ENCODE assay signal across 22 mouse cellular contexts in genomic region chr11:83294133-83294532, GRCm38 (mm10). TPM values are rescaled to one million over a fixed set of nuclear protein-coding genes. Genes with fewer than 3 reads are reported as not detected.
DNase-seq lines count a peak whose midpoint lies in the region; ATAC-seq and TF ChIP-seq lines count a peak whose summit lies in the region.
"Had no signal": no experiment of that assay in that cellular context is flagged by ENCODE, and none has a peak within 500 bp of the region (broad histone marks: within the 10 kb centered on the region; RNA-seq: fewer than 3 reads in every experiment).

No protein-coding gene starts in this region.

- no peak for DNase-seq in forebrain, embryonic 10.5 days (ENCODE audit: extremely low spot score, low spot score)
- no peak for DNase-seq in hindbrain, embryonic 11.5 days (ENCODE audit: low spot score)
- no peak for DNase-seq in midbrain, embryonic 10.5 days (ENCODE audit: low spot score)
- no peak for DNase-seq in liver, postnatal 0 days
- no peak for DNase-seq in adrenal gland, adult (ENCODE audit: inconsistent age in 2 of 2, low spot score in 1 of 2)
- DNase-seq: cerebellum, adult 9-10 months; gastrocnemius, postnatal 36 days; heart, postnatal 14 days; kidney, adult 8-10 months; kidney, postnatal 25 days; lung, postnatal 14 days; retina, postnatal 1 day; thymus, adult 2 months had no signal

- no peak overlapping the region for H3K9ac ChIP-seq in forebrain, embryonic 16.5 days (replicated peaks; ENCODE audit: low read depth, low read length)
- no peak overlapping the region for H3K9ac ChIP-seq in hindbrain, embryonic 13.5 days
- H3K9ac ChIP-seq in hindbrain, embryonic 11.5 days (ENCODE audit: low read depth, low read length): no peak overlapping the region
- no peak overlapping the region for H3K9ac ChIP-seq in midbrain, embryonic 12.5 days (replicated peaks)
- H3K9ac ChIP-seq in liver, postnatal 0 days (replicated peaks): no peak overlapping the region
- H3K9ac ChIP-seq: embryonic facial prominence, embryonic 12.5 days had no signal

- no peaks in the 10 kb centered on the region for H3K9me3 ChIP-seq in forebrain, embryonic 10.5 days
- H3K9me3 ChIP-seq in forebrain, embryonic 16.5 days (ENCODE audit: control insufficient read depth, low read length): no peaks in the 10 kb centered on the region
- no peaks in the 10 kb centered on the region for H3K9me3 ChIP-seq in hindbrain, embryonic 13.5 days
- no peaks in the 10 kb centered on the region for H3K9me3 ChIP-seq in hindbrain, embryonic 11.5 days (ENCODE audit: control insufficient read depth, low read length)
- H3K9me3 ChIP-seq in midbrain, embryonic 12.5 days: no peaks in the 10 kb centered on the region
- H3K9me3 ChIP-seq in midbrain, embryonic 10.5 days (replicated peaks): no peaks in the 10 kb centered on the region
- no peaks in the 10 kb centered on the region for H3K9me3 ChIP-seq in liver, postnatal 0 days (ENCODE audit: low read length)
- H3K9me3 ChIP-seq: embryonic facial prominence, embryonic 12.5 days; G1E; megakaryocyte, embryonic 14.5 days had no signal

- H3K27me3 ChIP-seq in forebrain, embryonic 10.5 days (ENCODE audit: poor library complexity, severe bottlenecking): no peaks in the 10 kb centered on the region
- no peaks in the 10 kb centered on the region for H3K27me3 ChIP-seq in forebrain, embryonic 16.5 days (replicated peaks; ENCODE audit: control insufficient read depth, insufficient read depth, low read length)
- H3K27me3 ChIP-seq in hindbrain, embryonic 13.5 days: no peaks in the 10 kb centered on the region
- H3K27me3 ChIP-seq in hindbrain, embryonic 11.5 days (ENCODE audit: control insufficient read depth, insufficient read depth, low read length): no peaks in the 10 kb centered on the region
- no peaks in the 10 kb centered on the region for H3K27me3 ChIP-seq in midbrain, embryonic 12.5 days
- no peaks in the 10 kb centered on the region for H3K27me3 ChIP-seq in midbrain, embryonic 10.5 days (ENCODE audit: low read depth, poor library complexity, severe bottlenecking)
- no peaks in the 10 kb centered on the region for H3K27me3 ChIP-seq in liver, postnatal 0 days (ENCODE audit: insufficient read depth, low read length)
- H3K27me3 ChIP-seq: embryonic facial prominence, embryonic 12.5 days; megakaryocyte, embryonic 14.5 days had no signal

- H3K27ac ChIP-seq in forebrain, embryonic 10.5 days: no peak overlapping the region
- no peak overlapping the region for H3K27ac ChIP-seq in forebrain, embryonic 16.5 days (ENCODE audit: low read length)
- H3K27ac ChIP-seq in hindbrain, embryonic 13.5 days: no peak overlapping the region
- H3K27ac ChIP-seq in hindbrain, embryonic 11.5 days (ENCODE audit: low read depth, low read length): no peak overlapping the region
- no peak overlapping the region for H3K27ac ChIP-seq in midbrain, embryonic 12.5 days (replicated peaks)
- no peak overlapping the region for H3K27ac ChIP-seq in midbrain, embryonic 10.5 days (replicated peaks)
- no peak overlapping the region for H3K27ac ChIP-seq in liver, postnatal 0 days (ENCODE audit: low read depth)
- H3K27ac ChIP-seq: embryonic facial prominence, embryonic 12.5 days had no signal

- H3K4me3 ChIP-seq in forebrain, embryonic 10.5 days: peak overlapping the region; percentile 65; the same call in 1 of the 2 replicates
- H3K4me3 ChIP-seq in forebrain, embryonic 16.5 days (replicated peaks; ENCODE audit: low read length): no peak overlapping the region
- no peak overlapping the region for H3K4me3 ChIP-seq in hindbrain, embryonic 13.5 days
- no peak overlapping the region for H3K4me3 ChIP-seq in hindbrain, embryonic 11.5 days (ENCODE audit: low read depth, low read length)
- H3K4me3 ChIP-seq in midbrain, embryonic 12.5 days: no peak overlapping the region
- no peak overlapping the region for H3K4me3 ChIP-seq in midbrain, embryonic 10.5 days
- no peak overlapping the region for H3K4me3 ChIP-seq in liver, postnatal 0 days (ENCODE audit: low read depth, low read length)

- WGBS in forebrain, embryonic 10.5 days: 91% methylated on average over 2 of the region's 2 CpGs
- WGBS in forebrain, embryonic 16.5 days: 86% methylated on average over 2 of the region's 2 CpGs
- WGBS in hindbrain, embryonic 13.5 days: 98% methylated on average over 2 of the region's 2 CpGs
- 92% methylated on average over 2 of the region's 2 CpGs for WGBS in hindbrain, embryonic 11.5 days
- 83% methylated on average over 2 of the region's 2 CpGs for WGBS in midbrain, embryonic 12.5 days
- 91% methylated on average over 2 of the region's 2 CpGs for WGBS in midbrain, embryonic 10.5 days
- 86% methylated on average over 2 of the region's 2 CpGs for WGBS in liver, postnatal 0 days (ENCODE audit: insufficient replicate concordance)

- TF ChIP-seq CTCF in liver, postnatal 0 days (IDR thresholded peaks at IDR 0.05; ENCODE audit: low read depth): no peak

- ATAC-seq in forebrain, embryonic 16.5 days: no peak
- ATAC-seq in hindbrain, embryonic 13.5 days (ENCODE audit: low FRiP score): no peak
- ATAC-seq in hindbrain, embryonic 11.5 days (ENCODE audit: low FRiP score): no peak
- ATAC-seq in midbrain, embryonic 12.5 days (ENCODE audit: low FRiP score, low read depth): no peak
- no peak for ATAC-seq in liver, postnatal 0 days
- ATAC-seq: CD4-positive, CD25-positive, alpha-beta regulatory T cell, adult 4 months had no signal

- H3K4me2 ChIP-seq in forebrain, embryonic 16.5 days (ENCODE audit: low read length): no peak overlapping the region
- peak overlapping the region; percentile 93; the same call in 1 of the 2 replicates for H3K4me2 ChIP-seq in hindbrain, embryonic 13.5 days
- no peak overlapping the region for H3K4me2 ChIP-seq in hindbrain, embryonic 11.5 days (replicated peaks; ENCODE audit: low read depth, low read length)
- peak overlapping the region; percentile 74; the same call in 1 of the 2 replicates for H3K4me2 ChIP-seq in midbrain, embryonic 12.5 days (replicated peaks)
- peak overlapping the region; percentile 85 for H3K4me2 ChIP-seq in liver, postnatal 0 days (ENCODE audit: low read depth, low read length)

- H3K36me3 ChIP-seq in forebrain, embryonic 10.5 days (replicated peaks): peaks cover 40% of the 10 kb centered on the region
- peaks cover 8% of the 10 kb centered on the region; the same call in 1 of the 2 replicates for H3K36me3 ChIP-seq in forebrain, embryonic 16.5 days (ENCODE audit: control insufficient read depth, insufficient read depth)
- H3K36me3 ChIP-seq in hindbrain, embryonic 13.5 days: peaks cover 18% of the 10 kb centered on the region
- H3K36me3 ChIP-seq in hindbrain, embryonic 11.5 days (ENCODE audit: control insufficient read depth, insufficient read depth, low read length): no peaks in the 10 kb centered on the region
- H3K36me3 ChIP-seq in midbrain, embryonic 12.5 days: peaks cover 15% of the 10 kb centered on the region
- peaks cover 34% of the 10 kb centered on the region for H3K36me3 ChIP-seq in midbrain, embryonic 10.5 days
- H3K36me3 ChIP-seq in liver, postnatal 0 days (replicated peaks; ENCODE audit: insufficient read depth, low read length): peaks cover 27% of the 10 kb centered on the region

- peaks cover 44% of the 10 kb centered on the region for H3K4me1 ChIP-seq in forebrain, embryonic 10.5 days
- peaks cover 33% of the 10 kb centered on the region for H3K4me1 ChIP-seq in forebrain, embryonic 16.5 days (replicated peaks; ENCODE audit: control insufficient read depth, insufficient read depth, low read length)
- peaks cover 52% of the 10 kb centered on the region for H3K4me1 ChIP-seq in hindbrain, embryonic 13.5 days (replicated peaks)
- H3K4me1 ChIP-seq in hindbrain, embryonic 11.5 days (replicated peaks; ENCODE audit: control insufficient read depth, insufficient read depth, low read length): peaks cover 11% of the 10 kb centered on the region
- peaks cover 35% of the 10 kb centered on the region for H3K4me1 ChIP-seq in midbrain, embryonic 12.5 days
- H3K4me1 ChIP-seq in midbrain, embryonic 10.5 days: peaks cover 42% of the 10 kb centered on the region
- H3K4me1 ChIP-seq in liver, postnatal 0 days (ENCODE audit: insufficient read depth): peaks cover 26% of the 10 kb centered on the region

- TF ChIP-seq EP300 in liver, postnatal 0 days (IDR thresholded peaks at IDR 0.05; ENCODE audit: low read depth): no peak

RNA-seq across cellular contexts. Expression of gene Ap2b1, which starts 4.7 kb away (rescaled TPM):
- polyA plus RNA-seq in forebrain, embryonic 10.5 days (2016; fragmentation: Nextera tagmentation; extraction: Ambion mirVana): 66.4 and 67.0 TPM in 2 replicates
- 122 and 125 TPM in 2 replicates for polyA plus RNA-seq in forebrain, embryonic 16.5 days (2015; fragmentation: Nextera tagmentation; extraction: Ambion mirVana)
- polyA plus RNA-seq in hindbrain, embryonic 13.5 days (2015; fragmentation: Nextera tagmentation; extraction: Ambion mirVana): 111 and 114 TPM in 2 replicates
- 121 and 136 TPM in 2 replicates for polyA plus RNA-seq in hindbrain, embryonic 11.5 days (2014; fragmentation: Nextera tagmentation; extraction: Ambion mirVana)
- 107 and 109 TPM in 2 replicates for polyA plus RNA-seq in midbrain, embryonic 12.5 days (2016; fragmentation: Nextera tagmentation; extraction: Ambion mirVana)
- polyA plus RNA-seq in midbrain, embryonic 10.5 days (2016; fragmentation: Nextera tagmentation; extraction: Ambion mirVana): 73.5 and 89.6 TPM in 2 replicates
- polyA plus RNA-seq in liver, postnatal 0 days (2015; fragmentation: Nextera tagmentation; extraction: Ambion mirVana): 7.6 and 8.3 TPM in 2 replicates

RNA-seq across cellular contexts. Expression of gene Slfn14, which starts 7.6 kb away (rescaled TPM):
- polyA plus RNA-seq in forebrain, embryonic 10.5 days (2016; fragmentation: Nextera tagmentation; extraction: Ambion mirVana): 0.15 and 0.19 TPM in 2 replicates
- not detected in 2 replicates for polyA plus RNA-seq in forebrain, embryonic 16.5 days (2015; fragmentation: Nextera tagmentation; extraction: Ambion mirVana)
- 0.04 and 0.17 TPM in 2 replicates for polyA plus RNA-seq in hindbrain, embryonic 13.5 days (2015; fragmentation: Nextera tagmentation; extraction: Ambion mirVana)
- 0.70 and 0.86 TPM in 2 replicates for polyA plus RNA-seq in hindbrain, embryonic 11.5 days (2014; fragmentation: Nextera tagmentation; extraction: Ambion mirVana)
- 0.55 and 0.83 TPM in 2 replicates for polyA plus RNA-seq in midbrain, embryonic 12.5 days (2016; fragmentation: Nextera tagmentation; extraction: Ambion mirVana)
- 0.12 and 0.21 TPM in 2 replicates for polyA plus RNA-seq in midbrain, embryonic 10.5 days (2016; fragmentation: Nextera tagmentation; extraction: Ambion mirVana)
- polyA plus RNA-seq in liver, postnatal 0 days (2015; fragmentation: Nextera tagmentation; extraction: Ambion mirVana): 14.3 and 14.8 TPM in 2 replicates
- polyA plus RNA-seq: CD4-positive, CD25-positive, alpha-beta regulatory T cell, adult 4 months; cortical plate, adult 2 months; liver, adult 2 months; thymus, adult 2 months had no signal

RNA-seq across cellular contexts. Expression of gene Pex12, which starts 8.3 kb away (rescaled TPM):
- 16.4 and 16.6 TPM in 2 replicates for polyA plus RNA-seq in forebrain, embryonic 10.5 days (2016; fragmentation: Nextera tagmentation; extraction: Ambion mirVana)
- polyA plus RNA-seq in forebrain, embryonic 16.5 days (2015; fragmentation: Nextera tagmentation; extraction: Ambion mirVana): 19.1 and 22.5 TPM in 2 replicates
- polyA plus RNA-seq in hindbrain, embryonic 13.5 days (2015; fragmentation: Nextera tagmentation; extraction: Ambion mirVana): 16.8 and 18.3 TPM in 2 replicates
- 17.0 and 20.3 TPM in 2 replicates for polyA plus RNA-seq in hindbrain, embryonic 11.5 days (2014; fragmentation: Nextera tagmentation; extraction: Ambion mirVana)
- 19.7 and 20.1 TPM in 2 replicates for polyA plus RNA-seq in midbrain, embryonic 12.5 days (2016; fragmentation: Nextera tagmentation; extraction: Ambion mirVana)
- polyA plus RNA-seq in midbrain, embryonic 10.5 days (2016; fragmentation: Nextera tagmentation; extraction: Ambion mirVana): 17.0 and 18.0 TPM in 2 replicates
- 6.8 and 7.1 TPM in 2 replicates for polyA plus RNA-seq in liver, postnatal 0 days (2015; fragmentation: Nextera tagmentation; extraction: Ambion mirVana)

Comparison
In these comparisons a context has a peak if more than half of its experiments do, and no peak if none do; other contexts are left out.
1. H3K4me2 ChIP-seq: peak in hindbrain, embryonic 13.5 days (single experiment), midbrain, embryonic 12.5 days (single experiment) and liver, postnatal 0 days (single experiment); none in forebrain, embryonic 16.5 days (single experiment) and hindbrain, embryonic 11.5 days (single experiment).